Mouse (Mus musculus): ENCODE measurements around the gene Ppm1k.
"Not testable (repeated sequence)": the region's sequence is repeated elsewhere in the genome, so short reads cannot be mapped to it uniquely, and the experiment has no call there.

The Ppm1k gene

DNA sequence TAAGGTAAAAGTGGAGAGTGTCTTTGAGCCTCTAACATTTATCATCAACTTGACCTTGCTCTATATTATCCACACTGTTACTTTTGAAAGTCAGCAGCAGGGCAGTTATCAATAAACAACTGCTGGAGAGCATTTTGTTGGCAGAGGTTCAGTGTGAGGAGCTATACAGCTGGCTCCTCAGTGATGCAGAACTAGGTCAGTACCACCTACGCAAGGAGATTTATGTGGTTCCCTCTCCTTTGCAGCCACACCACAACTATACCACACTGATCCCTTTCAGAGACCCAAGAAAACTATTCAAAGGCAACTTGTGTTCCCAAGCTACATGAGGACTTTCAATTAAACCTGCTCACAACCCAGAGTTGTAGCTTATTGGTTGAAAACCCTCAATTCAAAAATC, 3.8 kb downstream of the Ppm1k start:
- no peak for DNase-seq (ENCODE audit: low spot score)

DNA sequence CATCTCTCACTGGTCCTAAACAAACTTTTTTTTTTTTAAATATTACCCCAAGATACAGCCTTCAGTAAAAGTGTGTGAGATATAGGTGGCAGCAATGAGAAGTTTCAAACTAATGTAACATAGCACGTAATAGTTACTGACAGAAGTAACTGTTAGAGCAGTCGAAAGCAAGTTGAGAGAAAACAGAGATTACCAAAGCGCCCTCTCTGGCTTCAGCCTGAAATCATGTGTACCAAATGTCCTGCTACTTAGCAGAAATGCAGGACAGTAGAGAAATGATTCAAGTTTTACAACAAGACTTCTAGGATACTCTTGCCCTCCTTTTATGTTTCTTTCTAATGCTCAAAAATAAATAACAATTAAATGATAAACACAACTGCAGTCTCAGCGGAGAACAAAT, 4.3 kb downstream of the Ppm1k start:
- no peak for DNase-seq (ENCODE audit: low spot score)

DNA sequence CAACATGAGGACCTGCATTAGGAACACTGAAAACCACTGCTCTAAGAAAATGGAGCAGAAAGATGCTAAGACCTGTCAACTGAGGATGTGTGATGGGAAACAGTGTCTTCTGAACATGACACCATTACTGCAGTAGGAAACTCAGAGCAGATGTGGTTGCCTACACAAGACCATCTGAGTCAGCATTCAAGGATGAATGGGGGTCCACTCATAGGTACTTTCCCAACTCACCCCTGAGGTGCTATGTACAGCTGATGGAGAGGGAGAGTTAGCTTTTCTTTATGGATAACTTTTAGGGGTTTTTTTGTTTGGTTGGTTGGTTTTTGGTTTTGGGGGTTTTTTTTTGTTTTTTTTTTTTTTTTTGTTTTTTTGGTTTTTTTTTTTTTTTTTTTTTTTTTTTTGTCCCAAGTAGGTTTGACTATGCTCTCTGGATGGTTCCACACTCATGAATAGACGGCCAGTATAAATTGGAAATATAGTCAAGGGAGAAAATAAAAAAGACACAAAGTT, 5.9 kb downstream of the Ppm1k start:
- DNase-seq (ENCODE audit: low spot score), result no peak

DNA sequence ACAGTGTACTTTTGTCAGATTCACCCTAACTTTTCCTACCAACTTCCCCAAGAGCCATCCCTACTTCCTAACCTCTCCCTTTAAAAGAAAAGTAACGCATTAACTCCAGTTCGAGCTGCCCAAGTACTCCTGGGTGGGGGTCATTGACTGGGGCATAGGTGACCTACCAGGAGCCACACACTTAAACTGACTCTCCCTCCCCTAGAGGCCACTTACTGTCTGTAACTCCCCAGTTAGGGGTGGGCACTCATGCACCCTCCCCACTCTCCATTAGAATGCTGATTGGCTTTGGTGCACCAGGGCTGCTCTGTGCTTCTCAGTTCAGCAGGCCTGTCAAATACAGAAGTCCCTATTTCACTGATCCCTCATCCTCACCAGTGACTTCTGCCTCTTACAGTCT, 8.3 kb downstream of the Ppm1k start:
- DNase-seq (ENCODE audit: low spot score), result no peak

DNA sequence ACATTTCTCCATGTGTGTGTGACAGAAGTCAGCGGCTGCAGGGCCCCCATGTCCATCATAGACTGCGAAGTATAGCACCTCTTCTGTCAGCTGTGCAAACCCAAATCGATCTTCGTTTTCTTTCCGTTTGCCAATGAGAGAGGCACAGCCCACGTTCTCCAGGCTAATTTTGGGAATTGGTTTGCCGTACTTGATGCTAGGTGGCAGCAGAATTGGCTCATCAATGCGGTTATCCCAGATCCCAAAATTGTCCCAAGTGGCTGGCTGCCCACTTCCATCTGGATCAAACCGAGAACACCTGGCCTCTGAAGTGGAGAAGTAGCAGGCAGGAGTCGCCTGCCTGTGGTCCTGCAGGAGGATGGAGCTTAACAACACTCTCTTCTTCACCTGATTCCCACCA, 10.5 kb downstream of the Ppm1k start:
- no peak for DNase-seq (ENCODE audit: low spot score)

DNA sequence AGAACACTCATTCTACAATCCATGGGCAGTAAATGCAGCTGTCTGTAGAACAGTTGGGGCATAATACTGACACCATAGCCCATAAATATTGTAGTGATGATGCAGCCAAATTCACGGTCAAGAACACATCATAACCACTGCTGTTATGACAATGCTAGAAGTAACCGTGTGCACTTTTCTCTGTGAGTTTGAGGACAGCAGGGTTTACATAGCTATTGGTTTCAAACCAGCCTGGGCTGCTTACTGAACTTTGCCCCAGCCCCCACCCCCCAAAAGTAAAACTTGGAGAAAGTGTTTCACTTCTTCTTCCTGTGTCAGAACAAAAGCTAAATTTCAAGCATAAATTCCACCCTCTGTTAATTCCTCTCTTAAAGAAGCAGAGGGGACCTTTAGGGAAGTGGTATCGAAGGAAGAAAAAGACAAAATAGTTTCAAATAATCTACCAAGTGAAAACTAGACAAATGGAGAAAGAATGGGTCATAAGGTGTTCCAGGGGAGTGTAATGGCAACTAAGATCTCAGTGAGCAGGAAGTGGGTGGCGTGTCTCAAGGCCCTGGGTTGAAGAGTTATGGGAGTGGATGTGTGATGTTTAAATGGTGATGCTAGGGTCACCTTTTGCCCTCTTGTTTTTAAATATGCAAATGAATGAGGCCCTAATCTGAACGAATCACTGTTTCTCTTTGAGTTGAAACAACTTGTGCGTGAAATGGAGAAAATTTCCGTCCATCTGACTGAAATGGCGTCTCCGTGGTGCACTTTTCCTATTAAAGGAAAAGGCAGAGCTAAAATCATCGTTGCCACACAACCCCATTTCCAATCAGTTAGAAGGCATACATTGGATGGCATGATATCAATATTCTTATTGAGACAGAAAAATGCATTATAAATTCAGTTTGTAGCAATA, 14.3 kb downstream of the Ppm1k start:
- no peak for DNase-seq (ENCODE audit: low spot score)

DNA sequence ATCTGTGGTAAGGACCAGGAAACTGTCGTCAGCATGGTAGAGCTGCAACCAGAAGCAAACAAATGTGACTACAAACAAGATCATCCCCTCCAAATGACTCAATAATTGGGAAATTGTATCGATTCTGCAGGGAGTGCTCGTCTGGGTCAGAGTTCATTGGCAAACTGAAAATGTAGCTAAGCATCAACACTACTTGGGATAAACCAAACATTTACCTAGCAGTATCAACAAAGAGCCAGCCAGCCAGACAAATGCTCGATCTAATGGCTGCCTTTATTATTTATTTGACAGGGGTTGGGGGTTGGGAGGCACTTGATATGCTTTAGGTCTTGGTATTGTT, 21.3 kb downstream of the Ppm1k start:
- no peak for DNase-seq (ENCODE audit: low spot score)

DNA sequence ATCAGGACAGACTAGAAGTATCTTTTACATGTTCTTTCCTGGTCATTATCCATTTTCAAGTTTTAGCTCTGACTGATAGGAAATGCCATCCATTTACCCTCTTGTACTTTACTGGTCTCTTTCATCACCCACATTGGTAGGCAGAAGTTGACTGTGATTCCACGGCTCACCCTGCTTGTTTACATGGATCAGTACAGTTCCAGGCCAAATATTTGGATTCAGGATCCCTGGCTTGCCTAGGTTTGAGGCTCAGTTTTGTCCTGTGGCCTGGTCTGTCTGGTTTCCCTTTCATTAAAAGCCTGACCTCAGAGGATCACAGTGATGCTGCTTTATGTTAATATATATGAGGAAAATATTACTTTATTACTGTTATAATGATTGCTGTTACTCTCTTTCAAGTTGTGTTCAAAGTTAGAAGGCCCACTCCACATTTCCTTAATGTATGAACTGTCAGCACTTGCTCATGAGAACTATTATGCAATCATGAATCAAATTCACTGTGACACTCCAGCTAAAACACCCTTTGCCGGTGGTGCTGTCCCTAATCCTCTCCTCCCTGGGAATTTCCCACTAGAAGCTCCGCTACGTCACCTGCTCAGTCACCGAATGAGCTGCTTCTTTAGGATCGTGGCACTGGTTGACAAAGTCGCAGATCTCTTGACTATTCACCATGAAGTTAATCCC, 21.8 kb downstream of the Ppm1k start:
- no peak for DNase-seq (ENCODE audit: low spot score)

DNA sequence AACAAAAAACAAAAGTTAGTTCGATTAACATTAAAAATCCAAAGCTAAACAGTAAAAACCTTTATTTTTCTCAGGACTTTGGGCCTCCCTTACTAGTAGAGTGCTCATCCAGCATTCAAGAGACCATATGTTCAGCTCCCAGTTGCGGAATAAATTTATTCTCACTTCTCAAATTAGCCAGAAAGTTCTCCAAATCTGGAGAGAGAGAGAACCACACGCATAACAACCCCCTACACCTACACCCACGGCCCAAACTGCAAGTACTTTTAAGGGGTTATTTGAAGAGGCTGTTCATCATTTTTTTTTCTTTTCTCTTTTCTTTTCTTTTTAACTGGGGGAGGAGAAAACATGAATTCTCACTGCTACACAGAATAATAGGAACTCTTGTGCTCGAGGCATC, 23.4 kb downstream of the Ppm1k start:
- DNase-seq (ENCODE audit: low spot score), result no peak

DNA sequence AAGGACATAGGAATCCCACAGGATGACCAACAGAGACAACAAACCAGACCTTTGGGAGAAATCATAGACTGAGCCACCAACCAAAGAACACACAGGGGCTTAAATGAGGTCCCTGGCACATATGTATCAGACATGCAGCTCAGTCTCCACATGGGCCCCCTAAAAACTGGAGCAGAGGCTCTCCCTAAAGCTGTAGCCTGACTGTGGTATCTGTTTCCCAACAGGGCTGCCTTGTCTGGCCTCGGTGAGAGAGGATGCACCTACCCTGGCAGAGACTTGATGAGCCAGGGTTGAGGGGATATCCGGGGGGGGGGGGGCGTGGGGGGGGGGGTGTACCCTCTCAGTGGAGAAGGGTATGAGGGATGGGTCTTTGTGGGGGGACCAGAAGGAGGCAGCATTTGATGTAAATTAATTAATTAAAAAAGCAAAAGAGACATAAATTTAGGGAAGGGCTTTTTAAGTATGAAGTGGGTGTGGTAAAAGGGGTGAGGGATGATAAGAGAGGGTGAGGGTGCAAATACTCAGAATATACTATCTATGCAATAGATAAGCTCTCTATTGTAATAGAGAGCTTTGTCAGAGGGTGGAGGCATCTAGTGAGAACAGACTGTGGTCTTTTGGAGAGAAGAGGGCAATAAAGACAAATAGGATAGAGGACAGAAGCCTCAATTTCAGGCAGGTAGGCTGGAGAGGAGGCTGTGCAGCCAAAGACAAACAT, 31.4 kb downstream of the Ppm1k start:
- no peak for DNase-seq (ENCODE audit: low spot score)

DNA sequence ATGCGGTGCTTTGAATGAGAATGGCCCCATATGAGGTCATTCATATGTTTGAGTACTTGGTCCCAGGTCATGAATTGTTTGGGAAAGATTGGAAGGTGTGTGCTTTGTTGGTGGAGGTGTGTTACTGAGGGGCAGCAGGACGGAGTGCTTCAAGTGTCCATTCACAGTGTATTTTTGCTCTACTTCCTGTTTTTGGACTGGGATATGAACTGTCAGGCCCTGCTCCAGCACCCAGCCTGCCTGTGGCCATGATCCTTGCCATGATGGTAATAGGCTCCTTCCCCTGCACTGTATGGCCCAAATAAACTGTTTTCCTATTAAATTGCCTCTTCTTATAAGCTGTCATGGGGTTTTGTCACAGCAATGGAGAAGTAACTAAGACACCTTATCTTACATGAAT, 36.1 kb downstream of the Ppm1k start:
- no peak for DNase-seq (ENCODE audit: low spot score)

DNA sequence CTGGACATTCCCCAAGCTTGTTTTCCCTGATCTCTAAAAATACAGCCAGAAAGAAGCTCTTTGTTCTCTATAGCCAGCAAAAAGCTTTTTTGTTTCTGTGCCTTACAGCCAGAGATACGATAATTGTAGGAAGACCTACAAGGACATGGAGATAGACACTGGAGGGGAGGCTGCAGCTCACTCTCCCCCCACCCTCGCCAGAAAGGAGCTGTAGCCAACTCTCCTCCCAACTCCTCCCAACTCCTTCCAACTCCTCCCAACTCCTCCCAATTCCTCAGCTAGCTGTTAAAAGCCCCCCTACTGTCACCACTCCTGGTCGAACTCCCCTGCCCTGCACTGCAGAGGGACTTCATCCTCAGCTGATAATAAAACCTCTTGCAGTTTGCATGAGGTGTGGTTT, 67.1 kb downstream of the Ppm1k start:
- not testable (repeated sequence) for DNase-seq (ENCODE audit: low spot score)

Data from embryo, embryonic 10.5 days (tissue).